Mouse (Mus musculus) embryonic fibroblast, embryonic 13.5 days (primary cell): ENCODE results near the gene Elob.

ENCODE experiments used
- CTCF ChIP-seq: IDR thresholded peaks from 2 replicates; pipeline ENCODE4 v1.5.1; 2011; ENCODE audit warnings: mild to moderate bottlenecking, control low read depth, low read length, moderate library complexity, borderline replicate concordance; ENCODE audit not compliant: insufficient read depth
- POLR2A ChIP-seq: IDR thresholded peaks from 2 replicates; pipeline ENCODE4 v1.6.1; 2011; ENCODE audit warnings: low read depth, mild to moderate bottlenecking, control low read depth, low read length, moderate library complexity

GRCm38 (mm10) chr17:23828271-23829001 is 500 bp downstream of the Elob start:
- no peak for TF ChIP-seq CTCF
- TF ChIP-seq POLR2A: peak; percentile 48; the same call in 1 of the 2 replicates
